Mouse (Mus musculus): Measurements from ENCODE around the gene Zkscan17.

- no peak for TF ChIP-seq GATA1 (IDR thresholded peaks at IDR 0.05; ENCODE audit: low read length)
- no peak for TF ChIP-seq TAL1 (IDR thresholded peaks at IDR 0.05; ENCODE audit: low read length)
Measured at GRCm38 (mm10) chr11:59513556-59513955, 13.0 kb downstream of the Zkscan17 start.

Data from erythroblast, embryonic 14.5 days (primary cell).